Mouse (Mus musculus) midbrain, embryonic 15.5 days (tissue): ENCODE measurements around the gene Map3k19. TPM values are rescaled to one million over a fixed set of nuclear protein-coding genes. Genes with fewer than 3 reads are reported as not detected.

Source experiments
- ATAC-seq: fragments of 200-750 bp; cut with Nextera tagmentation; replicated peaks from 2 replicates; pipeline ENCODE4 v1.8.0; 2017; ENCODE audit warnings: moderate TSS enrichment
- H3K27ac ChIP-seq: fragments of 300-500 bp; sonication (generic); 2 replicates; pipeline ENCODE4 v1.5.1; 2015; ENCODE audit warnings: mild to moderate bottlenecking, inconsistent platforms
- H3K27me3 ChIP-seq: fragments of 300-500 bp; sonication (generic); replicated peaks from 2 replicates; pipeline ENCODE4 v1.6.1; 2015; ENCODE audit warnings: inconsistent platforms
- H3K36me3 ChIP-seq: fragments of 300-500 bp; sonication (generic); replicated peaks from 2 replicates; pipeline ENCODE4 v1.6.1; 2015; ENCODE audit warnings: inconsistent platforms
- H3K4me1 ChIP-seq: fragments of 300-500 bp; sonication (generic); 2 replicates; pipeline ENCODE4 v1.6.1; 2015; ENCODE audit warnings: inconsistent platforms
- H3K4me2 ChIP-seq: fragments of 300-500 bp; sonication (generic); 2 replicates; pipeline ENCODE4 v1.6.1; 2015; ENCODE audit warnings: inconsistent platforms, mild to moderate bottlenecking, moderate library complexity
- H3K4me3 ChIP-seq: fragments of 300-500 bp; sonication (generic); 2 replicates; pipeline ENCODE4 v1.5.1; 2015; ENCODE audit warnings: mild to moderate bottlenecking, inconsistent platforms
- H3K9ac ChIP-seq: fragments of 300-500 bp; sonication (generic); 2 replicates; pipeline ENCODE4 v1.6.1; 2015; ENCODE audit warnings: mild to moderate bottlenecking, inconsistent platforms
- H3K9me3 ChIP-seq: fragments of 300-500 bp; sonication (generic); 2 replicates; pipeline ENCODE4 v1.6.1; 2016; ENCODE audit warnings: inconsistent platforms
- WGBS: fragments of 180-500 bp; shearing (Covaris S2); methylation state at CpG from one replicate; pipeline ENCODE4 v1.1.7; 2015; ENCODE audit warnings: mixed read lengths; 5-methylcytosine and 5-hydroxymethylcytosine counted together
- polyA plus RNA-seq: library from polyadenylated mRNA; unstranded; fragments of >200 nt; fragmentation: Nextera tagmentation; extraction: Ambion mirVana; gene quantifications from 2 replicates; pipeline ENCODE4 v1.2.1, GENCODE M21; 2015

Map3k19 gene
- polyA plus RNA-seq, 1 experiment from 2014 or later, result 0.58 TPM

GRCm38 (mm10) chr1:127765468-127765867 lies 89.4 kb downstream of the Map3k19 start:
- Histone ChIP-seq H3K4me3 (no peak overlapping the region), H3K36me3 (no peaks in the 10 kb centered on the region), H3K4me2 (no peak overlapping the region), H3K27ac (no peak overlapping the region), H3K4me1 (no peaks in the 10 kb centered on the region), H3K9me3 (no peaks in the 10 kb centered on the region), H3K27me3 (no peaks in the 10 kb centered on the region), H3K9ac (no peak overlapping the region)
- 58% methylated on average over 2 of the region's 2 CpGs for WGBS
- 0 out of 2 replicates have a peak, but pooled peaks have one; percentile 20 for ATAC-seq

Other genes with a start within 250 kb of the Map3k19 start
- gene Tmem163, start 175.5 kb downstream of the Map3k19 start, polyA plus RNA-seq, result 63.5 and 71.5 TPM in 2 replicates
- 0.08 and 0.13 TPM in 2 replicates for gene Acmsd, start 125.6 kb downstream of the Map3k19 start, polyA plus RNA-seq
- gene Ccnt2, start 80.9 kb downstream of the Map3k19 start, polyA plus RNA-seq, result 94.8 and 117 TPM in 2 replicates
- 21.3 and 24.4 TPM in 2 replicates for gene Rab3gap1, start 13.7 kb upstream of the Map3k19 start, polyA plus RNA-seq
- gene Zranb3, start 248.0 kb upstream of the Map3k19 start, polyA plus RNA-seq, result 2.9 and 3.1 TPM in 2 replicates
- 80.5 and 93.0 TPM in 2 replicates for gene R3hdm1, start 248.3 kb upstream of the Map3k19 start, polyA plus RNA-seq